Mouse (Mus musculus) kidney, embryonic 14.5 days (tissue): ENCODE measurements around the gene Asb1. TPM values are rescaled to one million over a fixed set of nuclear protein-coding genes. Genes with fewer than 3 reads are reported as not detected.

ENCODE experiments used
- ATAC-seq: fragments of 200-750 bp; cut with Nextera tagmentation; 2 replicates; pipeline ENCODE4 v1.8.0; 2017; ENCODE audit warnings: moderate number of reproducible peaks, mild to moderate bottlenecking, moderate TSS enrichment, moderate library complexity; ENCODE audit not compliant: low FRiP score, low TSS enrichment
- H3K27ac ChIP-seq: fragments of 300-500 bp; sonication (generic); 2 replicates; pipeline ENCODE4 v1.5.1; 2014; ENCODE audit warnings: low read depth, mild to moderate bottlenecking, low read length, moderate library complexity, mixed read lengths
- H3K27me3 ChIP-seq: fragments of 300-500 bp; sonication (generic); 2 replicates; pipeline ENCODE4 v1.6.1; 2014; ENCODE audit warnings: mild to moderate bottlenecking, low read length; ENCODE audit not compliant: control insufficient read depth, insufficient read depth
- H3K36me3 ChIP-seq: fragments of 300-500 bp; sonication (generic); 2 replicates; pipeline ENCODE4 v1.6.1; 2014; ENCODE audit warnings: low read length, mixed read lengths; ENCODE audit not compliant: control insufficient read depth, insufficient read depth
- H3K4me1 ChIP-seq: fragments of 300-500 bp; sonication (generic); 2 replicates; pipeline ENCODE4 v1.6.1; 2014; ENCODE audit warnings: low read length, mixed read lengths; ENCODE audit not compliant: control insufficient read depth, insufficient read depth
- H3K4me2 ChIP-seq: fragments of 300-500 bp; sonication (generic); replicated peaks from 2 replicates; pipeline ENCODE4 v1.6.1; 2014; ENCODE audit warnings: low read depth, mild to moderate bottlenecking, low read length
- H3K4me3 ChIP-seq: fragments of 300-500 bp; sonication (generic); 2 replicates; pipeline ENCODE4 v1.5.1; 2014; ENCODE audit warnings: mild to moderate bottlenecking, low read length
- H3K9ac ChIP-seq: fragments of 300-500 bp; sonication (generic); 2 replicates; pipeline ENCODE4 v1.6.1; 2014; ENCODE audit warnings: low read depth, mild to moderate bottlenecking, low read length, moderate library complexity
- H3K9me3 ChIP-seq: fragments of 300-500 bp; sonication (generic); 2 replicates; pipeline ENCODE4 v1.6.1; 2016; ENCODE audit warnings: low read length; ENCODE audit not compliant: control insufficient read depth
- whole genome bisulfite sequencing: fragments of 180-500 bp; shearing (Covaris S2); extraction: QIAGEN DNeasy Blood & Tissue Kit; methylation state at CpG from one replicate; pipeline ENCODE4 v1.1.7; 2014; 5-methylcytosine and 5-hydroxymethylcytosine counted together
- polyA plus RNA-seq: library from polyadenylated mRNA; unstranded; fragments of >200 nt; fragmentation: Nextera tagmentation; extraction: Ambion mirVana; gene quantifications from 2 replicates; pipeline ENCODE4 v1.2.1, GENCODE M21; 2014

Gene Asb1
- polyA plus RNA-seq, 1 experiment from 2014 or later = 5.9 TPM

GRCm38 (mm10) chr1:91562977-91563590 is 22.7 kb downstream of the Asb1 start:
- Histone ChIP-seq H3K9me3 (no peaks in the 10 kb centered on the region), H3K4me2 (no peak overlapping the region), H3K4me3 (no peak overlapping the region), H3K27ac (no peak overlapping the region), H3K4me1 (no peaks in the 10 kb centered on the region), H3K9ac (no peak overlapping the region), H3K27me3 (no peaks in the 10 kb centered on the region), H3K36me3 (no peaks in the 10 kb centered on the region; the same call in 1 of the 2 replicates)
- WGBS = 87% methylated on average over 4 of the region's 4 CpGs
- ATAC-seq = no peak

- no peak overlapping the region for H3K27ac ChIP-seq
- ATAC-seq = no peak
- no peaks in the 10 kb centered on the region for H3K27me3 ChIP-seq
- H3K36me3 ChIP-seq = no peaks in the 10 kb centered on the region
- H3K4me3 ChIP-seq = no peak overlapping the region
- H3K9me3 ChIP-seq = no peaks in the 10 kb centered on the region
- no peaks in the 10 kb centered on the region for H3K4me1 ChIP-seq
- WGBS = 79% methylated on average over 3 of the region's 3 CpGs
- no peak overlapping the region for H3K4me2 ChIP-seq
- no peak overlapping the region for H3K9ac ChIP-seq
Observed at GRCm38 (mm10) chr1:91564004-91564403, 23.7 kb downstream of the Asb1 start.

GRCm38 (mm10) chr1:91564598-91564997 is 24.3 kb downstream of the Asb1 start:
- 54% methylated on average over 6 of the region's 6 CpGs for WGBS
- H3K27ac ChIP-seq = no peak overlapping the region
- ATAC-seq = no peak

GRCm38 (mm10) chr1:91567269-91567668 is 26.9 kb downstream of the Asb1 start:
- no peak overlapping the region for H3K9ac ChIP-seq
- 91% methylated on average over 2 of the region's 2 CpGs for WGBS
- H3K9me3 ChIP-seq = no peaks in the 10 kb centered on the region
- H3K36me3 ChIP-seq = no peaks in the 10 kb centered on the region
- H3K4me1 ChIP-seq = no peaks in the 10 kb centered on the region
- H3K27me3 ChIP-seq = no peaks in the 10 kb centered on the region
- H3K27ac ChIP-seq = no peak overlapping the region
- H3K4me3 ChIP-seq = no peak overlapping the region
- no peak for ATAC-seq
- H3K4me2 ChIP-seq = no peak overlapping the region

More at GRCm38 (mm10) chr1:91564598-91564997, 24.3 kb downstream of the Asb1 start:
- H3K27me3 ChIP-seq = no peaks in the 10 kb centered on the region
- H3K36me3 ChIP-seq = no peaks in the 10 kb centered on the region
- no peaks in the 10 kb centered on the region for H3K9me3 ChIP-seq
- no peak overlapping the region for H3K4me3 ChIP-seq
- H3K9ac ChIP-seq = no peak overlapping the region
- H3K4me1 ChIP-seq = no peaks in the 10 kb centered on the region
- H3K4me2 ChIP-seq = no peak overlapping the region

GRCm38 (mm10) chr1:91572458-91572857 is 32.1 kb downstream of the Asb1 start:
- Histone ChIP-seq H3K9ac (no peak overlapping the region), H3K4me2 (no peak overlapping the region), H3K27ac (no peak overlapping the region), H3K4me1 (no peaks in the 10 kb centered on the region), H3K27me3 (no peaks in the 10 kb centered on the region), H3K9me3 (no peaks in the 10 kb centered on the region), H3K4me3 (no peak overlapping the region), H3K36me3 (no peaks in the 10 kb centered on the region)
- WGBS = 84% methylated on average over 10 of the region's 10 CpGs
- no peak for ATAC-seq

- H3K27me3 ChIP-seq = no peaks in the 10 kb centered on the region
- ATAC-seq = no peak
Observed at GRCm38 (mm10) chr1:91574208-91574607, 33.9 kb downstream of the Asb1 start.

GRCm38 (mm10) chr1:91577883-91578517 is 37.7 kb downstream of the Asb1 start:
- Histone ChIP-seq H3K9me3 (no peaks in the 10 kb centered on the region), H3K4me2 (no peak overlapping the region), H3K27ac (0 out of 2 replicates have a peak overlapping the region, but pooled peaks have one; percentile 55), H3K4me1 (0 out of 2 replicates have a peak, but pooled peaks cover 3% of the 10 kb centered on the region), H3K27me3 (no peaks in the 10 kb centered on the region), H3K36me3 (no peaks in the 10 kb centered on the region), H3K9ac (no peak overlapping the region), H3K4me3 (no peak overlapping the region)
- peak; percentile 47; the same call in 1 of the 2 replicates for ATAC-seq
- 56% methylated on average over 7 of the region's 7 CpGs for WGBS

More at GRCm38 (mm10) chr1:91574208-91574607, 33.9 kb downstream of the Asb1 start:
- Histone ChIP-seq H3K4me1 (0 out of 2 replicates have a peak, but pooled peaks cover 3% of the 10 kb centered on the region), H3K27ac (no peak overlapping the region), H3K36me3 (no peaks in the 10 kb centered on the region), H3K4me3 (no peak overlapping the region), H3K9ac (no peak overlapping the region), H3K9me3 (no peaks in the 10 kb centered on the region), H3K4me2 (no peak overlapping the region)
- 74% methylated on average over 3 of the region's 3 CpGs for WGBS

GRCm38 (mm10) chr1:91580503-91580902 is 40.2 kb downstream of the Asb1 start:
- WGBS = 82% methylated on average over 2 of the region's 2 CpGs
- H3K9ac ChIP-seq = no peak overlapping the region
- H3K27me3 ChIP-seq = no peaks in the 10 kb centered on the region
- no peaks in the 10 kb centered on the region for H3K36me3 ChIP-seq
- H3K4me1 ChIP-seq = peaks cover 10% of the 10 kb centered on the region; the same call in 1 of the 2 replicates
- H3K9me3 ChIP-seq = no peaks in the 10 kb centered on the region
- ATAC-seq = no peak
- no peak overlapping the region for H3K4me3 ChIP-seq
- H3K4me2 ChIP-seq = no peak overlapping the region
- H3K27ac ChIP-seq = no peak overlapping the region

- no peak overlapping the region for H3K27ac ChIP-seq
- H3K9me3 ChIP-seq = no peaks in the 10 kb centered on the region
- no peaks in the 10 kb centered on the region for H3K36me3 ChIP-seq
- no peak for ATAC-seq
- H3K27me3 ChIP-seq = no peaks in the 10 kb centered on the region
- WGBS = 70% methylated on average over 2 of the region's 2 CpGs
- no peak overlapping the region for H3K9ac ChIP-seq
- peaks cover 15% of the 10 kb centered on the region; the same call in 1 of the 2 replicates for H3K4me1 ChIP-seq
- no peak overlapping the region for H3K4me3 ChIP-seq
- no peak overlapping the region for H3K4me2 ChIP-seq
Observed at GRCm38 (mm10) chr1:91581206-91581605, 40.9 kb downstream of the Asb1 start.
